Mouse (Mus musculus) layer of hippocampus, postnatal 25 days (tissue): Measurements from ENCODE around the gene Pgk1. TPM values are rescaled to one million over a fixed set of nuclear protein-coding genes. Genes with fewer than 3 reads are reported as not detected.
A peak's percentile ranks its signal among the peaks of the same experiment; 100 is the strongest.

Experiments
- DNase-seq, 2 experiments: peaks; one replicate each; pipeline ENCODE4 v3.0.0; 2022; ENCODE audit warnings: mixed read lengths in 2 of 2, low spot score in 1 of 2; ENCODE audit errors: extremely low spot score in 1 of 2
- total RNA-seq, 2 experiments: library from RNA; stranded (reverse); gene quantifications; 2 replicates each; pipeline ENCODE4 v1.2.3; 2021

Gene Pgk1
- total RNA-seq, 2 experiments from 2014 or later, result 448 to 493 TPM

DNA sequence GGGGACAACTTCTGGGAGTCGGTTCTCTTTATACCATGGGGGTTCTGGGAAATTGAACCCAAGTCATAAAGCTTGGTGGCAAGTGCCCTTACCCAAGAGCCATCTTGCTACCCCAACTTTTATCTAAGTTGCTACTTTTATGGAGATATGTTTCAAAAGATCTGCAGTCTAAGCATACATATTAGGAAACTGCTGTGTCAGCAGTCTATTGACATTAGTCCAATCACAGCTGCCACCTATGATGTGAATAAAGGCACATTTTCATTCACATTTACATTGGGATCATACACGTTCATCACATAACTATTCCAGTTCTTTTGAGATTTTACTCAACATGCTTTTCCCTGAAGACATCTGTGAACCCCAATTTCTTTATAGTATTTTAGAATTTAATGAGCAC is 22.2 kb downstream of the Pgk1 start:
- no peak for DNase-seq

DNA sequence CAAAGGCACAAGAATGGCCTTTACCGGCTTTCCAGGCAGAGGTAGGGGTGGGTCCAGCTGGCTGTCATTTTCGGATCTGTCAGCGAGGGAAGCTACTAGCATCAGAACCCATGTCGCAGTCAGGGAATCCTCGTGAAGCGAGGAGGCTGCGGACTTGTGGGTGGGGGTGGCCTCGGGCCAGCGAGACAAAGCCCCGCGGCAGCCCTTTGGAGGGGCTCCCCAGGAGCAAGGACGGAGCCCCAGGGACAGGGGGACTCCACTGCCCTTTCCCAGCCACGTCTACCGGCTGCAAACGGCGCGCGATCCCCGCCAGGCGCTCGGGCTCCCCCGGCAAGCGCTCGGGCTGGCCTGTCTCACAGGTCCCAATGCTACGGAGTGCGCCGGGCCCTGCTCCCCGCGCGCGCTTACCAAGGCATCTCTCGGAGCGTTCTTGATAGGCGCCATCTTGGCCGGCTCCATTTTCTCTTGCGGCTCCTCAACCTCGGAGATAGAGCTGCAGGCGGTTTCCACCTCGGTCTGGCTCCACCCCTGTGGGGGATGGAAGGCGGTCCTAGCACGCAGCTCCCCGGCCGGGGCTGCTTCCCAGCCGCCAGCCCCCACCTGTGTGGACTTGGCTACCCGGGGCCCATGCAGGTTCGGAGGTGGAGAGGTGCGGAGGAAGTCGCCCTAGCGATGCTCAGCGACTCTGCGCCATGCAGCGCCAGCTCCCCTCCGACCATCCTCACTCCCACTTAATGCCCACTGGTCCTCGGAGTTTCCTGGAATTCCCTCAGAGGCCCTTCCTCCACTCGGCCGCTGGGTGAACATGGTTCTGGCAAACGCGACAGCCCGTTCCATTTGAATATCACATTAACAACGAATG is 32.5 kb downstream of the Pgk1 start:
- DNase-seq, result peak; percentile 49 to 50

DNA sequence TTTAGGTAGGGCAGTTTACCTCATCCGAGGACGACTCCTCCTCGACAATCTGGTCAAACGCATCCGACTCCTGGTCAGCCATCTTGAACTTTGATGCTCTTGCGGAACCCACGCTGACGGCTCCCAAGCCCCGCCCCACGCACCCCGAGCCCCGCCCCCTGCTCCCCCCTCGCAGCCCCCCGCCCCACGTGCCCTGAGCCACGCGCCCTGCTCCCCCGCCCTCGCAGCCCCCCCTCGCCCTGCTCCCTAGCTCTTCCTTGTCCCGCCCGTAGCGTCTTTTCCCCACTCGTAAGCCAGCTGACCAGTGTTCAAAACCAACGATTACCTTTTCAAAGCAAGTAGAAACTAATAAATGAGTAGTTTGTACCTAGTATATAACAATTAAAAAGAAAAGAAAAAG is 34.2 kb downstream of the Pgk1 start, which contains the start of gene Taf9b:
Gene Taf9b, minus strand, starts transcription at position 101 of the 400 bp plus-strand sequence.
- DNase-seq, result no peak

Other genes with a start within 250 kb of the Pgk1 start
- 10 to 100 TPM; 14.2 to 17.3 TPM for gene Magt1, start 175.2 kb upstream of the Pgk1 start, total RNA-seq
- 100 to 1,000 TPM; 315 to 325 TPM for gene Cox7b, start 171.4 kb upstream of the Pgk1 start, total RNA-seq
- 1 to 10 TPM; 6.2 to 7.2 TPM for gene Atp7a, start 159.8 kb upstream of the Pgk1 start, total RNA-seq
- 1 to 10 TPM; 1.7 TPM for gene Tlr13, start 43.9 kb upstream of the Pgk1 start, total RNA-seq
- gene Taf9b, start 34.1 kb downstream of the Pgk1 start, total RNA-seq, result 10 to 100 TPM; 23.3 to 23.9 TPM
- gene Fnd3c2, start 68.3 kb downstream of the Pgk1 start, total RNA-seq, result not detected